Mouse (Mus musculus) heart, embryonic 13.5 days (tissue): ENCODE data around the gene Psmd14. TPM values are rescaled to one million over a fixed set of nuclear protein-coding genes. Genes with fewer than 3 reads are reported as not detected.

ENCODE experiments used
- ATAC-seq: fragments of 200-750 bp; cut with Nextera tagmentation; 2 replicates; pipeline ENCODE4 v1.8.0; 2017; ENCODE audit warnings: moderate TSS enrichment; ENCODE audit not compliant: insufficient number of reproducible peaks, low FRiP score, low TSS enrichment; ENCODE audit errors: extremely low read depth
- H3K27ac ChIP-seq: fragments of 300-500 bp; sonication (generic); replicated peaks from 2 replicates; pipeline ENCODE4 v1.5.1; 2015; ENCODE audit warnings: moderate library complexity, mild to moderate bottlenecking, inconsistent platforms
- H3K27me3 ChIP-seq: fragments of 300-500 bp; sonication (generic); replicated peaks from 2 replicates; pipeline ENCODE4 v1.6.1; 2015; ENCODE audit warnings: mild to moderate bottlenecking, inconsistent platforms
- H3K36me3 ChIP-seq: fragments of 300-500 bp; sonication (generic); 2 replicates; pipeline ENCODE4 v1.6.1; 2015; ENCODE audit warnings: mild to moderate bottlenecking, inconsistent platforms
- H3K4me1 ChIP-seq: fragments of 300-500 bp; sonication (generic); 2 replicates; pipeline ENCODE4 v1.6.1; 2015; ENCODE audit warnings: inconsistent platforms
- H3K4me2 ChIP-seq: fragments of 300-500 bp; sonication (generic); 2 replicates; pipeline ENCODE4 v1.6.1; 2015; ENCODE audit warnings: inconsistent platforms, mild to moderate bottlenecking, moderate library complexity
- H3K4me3 ChIP-seq: fragments of 300-500 bp; sonication (generic); 2 replicates; pipeline ENCODE4 v1.5.1; 2015; ENCODE audit warnings: moderate library complexity, mild to moderate bottlenecking, inconsistent platforms
- H3K9ac ChIP-seq: fragments of 300-500 bp; sonication (generic); 2 replicates; pipeline ENCODE4 v1.6.1; 2015; ENCODE audit warnings: inconsistent platforms, mild to moderate bottlenecking, moderate library complexity
- H3K9me3 ChIP-seq: fragments of 300-500 bp; sonication (generic); 2 replicates; pipeline ENCODE4 v1.6.1; 2016; ENCODE audit warnings: inconsistent platforms
- WGBS: fragments of 180-500 bp; shearing (Covaris S2); methylation state at CpG from one replicate; pipeline ENCODE4 v1.1.7; 2015; ENCODE audit warnings: mixed read lengths; 5-methylcytosine and 5-hydroxymethylcytosine counted together
- polyA plus RNA-seq: library from polyadenylated mRNA; unstranded; fragments of >200 nt; fragmentation: Nextera tagmentation; extraction: Ambion mirVana; gene quantifications from 2 replicates; pipeline ENCODE4 v1.2.1, GENCODE M21; 2015

Psmd14 gene
- polyA plus RNA-seq, 1 experiment from 2014 or later = 119 TPM

- ATAC-seq = no peak
- WGBS = under 1% methylated on average over 39 of the region's 39 CpGs
- H3K36me3 ChIP-seq = peaks cover 4% of the 10 kb centered on the region; the same call in 1 of the 2 replicates
- H3K27ac ChIP-seq = no peak overlapping the region
- no peak overlapping the region for H3K9ac ChIP-seq
- peak overlapping the region; percentile 48 for H3K4me2 ChIP-seq
- H3K4me1 ChIP-seq = peaks cover 27% of the 10 kb centered on the region
- peaks cover 97% of the 10 kb centered on the region for H3K27me3 ChIP-seq
- H3K9me3 ChIP-seq = no peaks in the 10 kb centered on the region
- peak overlapping the region; percentile 29 for H3K4me3 ChIP-seq
Observed at GRCm38 (mm10) chr2:61805541-61806345, 94.2 kb downstream of the Psmd14 start.

- H3K27ac ChIP-seq = no peak overlapping the region
- WGBS = 6% methylated on average over 3 of the region's 3 CpGs
Observed at GRCm38 (mm10) chr2:61806346-61806825, 94.9 kb downstream of the Psmd14 start.

GRCm38 (mm10) chr2:61807151-61807550 is 95.7 kb downstream of the Psmd14 start:
- Histone ChIP-seq H3K36me3 (no peaks in the 10 kb centered on the region), H3K4me1 (peaks cover 34% of the 10 kb centered on the region), H3K4me3 (peak overlapping the region; percentile 18), H3K4me2 (peak overlapping the region; percentile 32), H3K9ac (no peak overlapping the region), H3K9me3 (no peaks in the 10 kb centered on the region), H3K27me3 (peaks cover 97% of the 10 kb centered on the region), H3K27ac (no peak overlapping the region)
- WGBS = 1% methylated on average over 22 of the region's 22 CpGs
- ATAC-seq = no peak

More at GRCm38 (mm10) chr2:61806346-61806825, 94.9 kb downstream of the Psmd14 start:
- no peak overlapping the region for H3K4me2 ChIP-seq
- H3K27me3 ChIP-seq = peaks cover 97% of the 10 kb centered on the region
- ATAC-seq = no peak
- no peaks in the 10 kb centered on the region for H3K36me3 ChIP-seq
- H3K4me3 ChIP-seq = no peak overlapping the region
- no peak overlapping the region for H3K9ac ChIP-seq
- H3K9me3 ChIP-seq = no peaks in the 10 kb centered on the region
- H3K4me1 ChIP-seq = peaks cover 29% of the 10 kb centered on the region

GRCm38 (mm10) chr2:61807781-61808180 is 96.3 kb downstream of the Psmd14 start:
- H3K9ac ChIP-seq = no peak overlapping the region
- ATAC-seq = no peak
- peaks cover 38% of the 10 kb centered on the region for H3K4me1 ChIP-seq
- no peak overlapping the region for H3K4me2 ChIP-seq
- 24% methylated on average over 2 of the region's 2 CpGs for WGBS
- no peak overlapping the region for H3K4me3 ChIP-seq
- H3K36me3 ChIP-seq = no peaks in the 10 kb centered on the region
- H3K9me3 ChIP-seq = no peaks in the 10 kb centered on the region
- no peak overlapping the region for H3K27ac ChIP-seq
- peaks cover 97% of the 10 kb centered on the region for H3K27me3 ChIP-seq

GRCm38 (mm10) chr2:61808776-61809175 is 97.3 kb downstream of the Psmd14 start:
- no peak overlapping the region for H3K27ac ChIP-seq
- H3K9me3 ChIP-seq = no peaks in the 10 kb centered on the region
- H3K36me3 ChIP-seq = no peaks in the 10 kb centered on the region
- H3K4me3 ChIP-seq = no peak overlapping the region
- no peak for ATAC-seq
- H3K27me3 ChIP-seq = peaks cover 96% of the 10 kb centered on the region
- no peak overlapping the region for H3K4me2 ChIP-seq
- WGBS = 0% methylated on average over 6 of the region's 6 CpGs
- no peak overlapping the region for H3K9ac ChIP-seq
- peaks cover 28% of the 10 kb centered on the region for H3K4me1 ChIP-seq

GRCm38 (mm10) chr2:61809381-61809780 is 97.9 kb downstream of the Psmd14 start:
- no peak overlapping the region for H3K4me2 ChIP-seq
- H3K27me3 ChIP-seq = peaks cover 96% of the 10 kb centered on the region
- peaks cover 25% of the 10 kb centered on the region for H3K4me1 ChIP-seq
- 7% methylated on average over 1 of the region's 1 CpGs for WGBS
- H3K36me3 ChIP-seq = no peaks in the 10 kb centered on the region
- no peak for ATAC-seq
- H3K9ac ChIP-seq = no peak overlapping the region
- no peaks in the 10 kb centered on the region for H3K9me3 ChIP-seq
- H3K27ac ChIP-seq = no peak overlapping the region
- no peak overlapping the region for H3K4me3 ChIP-seq

GRCm38 (mm10) chr2:61810751-61811150 is 99.3 kb downstream of the Psmd14 start:
- ATAC-seq = no peak
- no peaks in the 10 kb centered on the region for H3K36me3 ChIP-seq
- H3K4me2 ChIP-seq = no peak overlapping the region
- peaks cover 21% of the 10 kb centered on the region for H3K4me1 ChIP-seq
- no peak overlapping the region for H3K9ac ChIP-seq
- H3K27me3 ChIP-seq = peaks cover 95% of the 10 kb centered on the region
- no peaks in the 10 kb centered on the region for H3K9me3 ChIP-seq
- peak overlapping the region; percentile 57; the same call in 1 of the 2 replicates for H3K4me3 ChIP-seq
- WGBS = 39% methylated on average over 4 of the region's 4 CpGs
- H3K27ac ChIP-seq = no peak overlapping the region

GRCm38 (mm10) chr2:61811163-61811506 is 99.6 kb downstream of the Psmd14 start:
- H3K36me3 ChIP-seq = no peaks in the 10 kb centered on the region
- ATAC-seq = no peak
- H3K27ac ChIP-seq = no peak overlapping the region
- H3K4me2 ChIP-seq = peak overlapping the region; percentile 87
- H3K27me3 ChIP-seq = peaks cover 95% of the 10 kb centered on the region
- H3K4me3 ChIP-seq = peak overlapping the region; percentile 57
- 12% methylated on average over 8 of the region's 8 CpGs for WGBS
- no peaks in the 10 kb centered on the region for H3K9me3 ChIP-seq
- peaks cover 24% of the 10 kb centered on the region for H3K4me1 ChIP-seq
- H3K9ac ChIP-seq = peak overlapping the region; percentile 77; the same call in 1 of the 2 replicates

GRCm38 (mm10) chr2:61811507-61812421 is 100.3 kb downstream of the Psmd14 start:
- peaks cover 24% of the 10 kb centered on the region for H3K4me1 ChIP-seq
- H3K27ac ChIP-seq = no peak overlapping the region
- WGBS = under 1% methylated on average over 121 of the region's 121 CpGs
- H3K4me3 ChIP-seq = peak overlapping the region; percentile 57
- H3K9me3 ChIP-seq = no peaks in the 10 kb centered on the region
- ATAC-seq = peak; percentile 71; the same call in 1 of the 2 replicates
- peak overlapping the region; percentile 77 for H3K9ac ChIP-seq
- peak overlapping the region; percentile 87 for H3K4me2 ChIP-seq
- H3K36me3 ChIP-seq = no peaks in the 10 kb centered on the region
- peaks cover 95% of the 10 kb centered on the region for H3K27me3 ChIP-seq

GRCm38 (mm10) chr2:61812536-61812935 is 101.0 kb downstream of the Psmd14 start:
- 6% methylated on average over 12 of the region's 12 CpGs for WGBS
- Histone ChIP-seq H3K27me3 (peaks cover 92% of the 10 kb centered on the region), H3K36me3 (no peaks in the 10 kb centered on the region), H3K9ac (peak overlapping the region; percentile 77), H3K27ac (no peak overlapping the region), H3K4me1 (peaks cover 24% of the 10 kb centered on the region), H3K9me3 (no peaks in the 10 kb centered on the region), H3K4me3 (peak overlapping the region; percentile 57), H3K4me2 (peak overlapping the region; percentile 87)
- ATAC-seq = no peak

GRCm38 (mm10) chr2:61813106-61813505 is 101.6 kb downstream of the Psmd14 start:
- H3K9me3 ChIP-seq = no peaks in the 10 kb centered on the region
- H3K4me1 ChIP-seq = peaks cover 24% of the 10 kb centered on the region
- 9% methylated on average over 6 of the region's 6 CpGs for WGBS
- H3K27ac ChIP-seq = no peak overlapping the region
- no peak overlapping the region for H3K9ac ChIP-seq
- H3K4me2 ChIP-seq = no peak overlapping the region
- peaks cover 94% of the 10 kb centered on the region for H3K27me3 ChIP-seq
- H3K4me3 ChIP-seq = no peak overlapping the region
- ATAC-seq = no peak
- H3K36me3 ChIP-seq = no peaks in the 10 kb centered on the region
